Mouse (Mus musculus) forebrain, postnatal 0 days (tissue): ENCODE results near the gene Slc29a2. TPM values are rescaled to one million over a fixed set of nuclear protein-coding genes. Genes with fewer than 3 reads are reported as not detected.

ENCODE experiments used
- ATAC-seq: fragments of 200-750 bp; cut with Nextera tagmentation; 2 replicates; pipeline ENCODE4 v1.8.0; 2017; ENCODE audit warnings: mild to moderate bottlenecking, moderate library complexity
- DNase-seq: peaks from one replicate; pipeline ENCODE4 v3.0.0-alpha.2; 2015
- H3K27ac ChIP-seq: fragments of 300-500 bp; sonication (generic); 2 replicates; pipeline ENCODE4 v1.5.1; 2014; ENCODE audit warnings: low read depth, mild to moderate bottlenecking, antibody characterized with exemption, low read length, moderate library complexity, mixed read lengths
- H3K27me3 ChIP-seq: fragments of 300-500 bp; sonication (generic); 2 replicates; pipeline ENCODE4 v1.6.1; 2014; ENCODE audit warnings: mild to moderate bottlenecking, low read length, mixed read lengths; ENCODE audit not compliant: insufficient read depth
- H3K36me3 ChIP-seq: fragments of 300-500 bp; sonication (generic); 2 replicates; pipeline ENCODE4 v1.6.1; 2014; ENCODE audit warnings: mild to moderate bottlenecking, moderate library complexity; ENCODE audit not compliant: insufficient read depth
- H3K4me1 ChIP-seq: fragments of 300-500 bp; sonication (generic); 2 replicates; pipeline ENCODE4 v1.6.1; 2014; ENCODE audit warnings: antibody characterized with exemption; ENCODE audit not compliant: insufficient read depth
- H3K4me2 ChIP-seq: fragments of 300-500 bp; sonication (generic); 2 replicates; pipeline ENCODE4 v1.6.1; 2014; ENCODE audit warnings: low read depth, mild to moderate bottlenecking, moderate library complexity
- H3K4me3 ChIP-seq: fragments of 300-500 bp; sonication (generic); 2 replicates; pipeline ENCODE4 v1.5.1; 2014; ENCODE audit warnings: low read depth, low read length, mixed read lengths
- H3K9ac ChIP-seq: fragments of 300-500 bp; sonication (generic); 2 replicates; pipeline ENCODE4 v1.6.1; 2014; ENCODE audit warnings: mild to moderate bottlenecking
- H3K9me3 ChIP-seq: fragments of 300-500 bp; sonication (generic); 2 replicates; pipeline ENCODE4 v1.6.1; 2016; ENCODE audit warnings: low read length
- CTCF ChIP-seq: sonication (generic); IDR thresholded peaks from 2 replicates; pipeline ENCODE4 v1.5.1; 2016; ENCODE audit warnings: antibody characterized with exemption, control low read depth, low read depth
- WGBS: fragments of 180-500 bp; shearing (Covaris S2); extraction: QIAGEN DNeasy Blood & Tissue Kit; methylation state at CpG from one replicate; pipeline ENCODE4 v1.1.7; 2014; 5-methylcytosine and 5-hydroxymethylcytosine counted together
- polyA plus RNA-seq: library from polyadenylated mRNA; unstranded; fragments of >200 nt; fragmentation: Nextera tagmentation; extraction: Ambion mirVana; gene quantifications from 2 replicates; pipeline ENCODE4 v1.2.1, GENCODE M21; 2015
- total RNA-seq: library from RNA; depleted of rRNA; stranded (reverse); fragments of >200 nt; gene quantifications from 2 replicates; pipeline ENCODE4 v1.2.3, GENCODE M21; 2014

The Slc29a2 gene
- total and polyA plus RNA-seq, 2 experiments from 2014 or later, result 14.2 to 17.1 TPM

GRCm38 (mm10) chr19:5041588-5041987 lies 17.9 kb downstream of the Slc29a2 start:
- 2% methylated on average over 16 of the region's 16 CpGs for WGBS
- Histone ChIP-seq H3K9me3 (no peaks in the 10 kb centered on the region), H3K9ac (peak overlapping the region; percentile 76), H3K4me2 (peak overlapping the region; percentile 93), H3K27me3 (no peaks in the 10 kb centered on the region), H3K4me3 (peak overlapping the region; percentile 81), H3K36me3 (peaks cover 27% of the 10 kb centered on the region; the same call in 1 of the 2 replicates), H3K27ac (peak overlapping the region; percentile 55; the same call in 1 of the 2 replicates), H3K4me1 (0 out of 2 replicates have a peak, but pooled peaks cover 15% of the 10 kb centered on the region)
- no peak for TF ChIP-seq CTCF
- DNase-seq (no peak), ATAC-seq (0 out of 2 replicates have a peak, but pooled peaks have one; percentile 0)

- Histone ChIP-seq H3K4me2 (no peak overlapping the region), H3K36me3 (peaks cover 52% of the 10 kb centered on the region), H3K27me3 (no peaks in the 10 kb centered on the region), H3K27ac (no peak overlapping the region), H3K9ac (no peak overlapping the region), H3K4me3 (no peak overlapping the region), H3K9me3 (no peaks in the 10 kb centered on the region), H3K4me1 (peaks cover 13% of the 10 kb centered on the region; the same call in 1 of the 2 replicates)
- DNase-seq (no peak), ATAC-seq (no peak)
- no peak for TF ChIP-seq CTCF
- WGBS, result 72% methylated on average over 4 of the region's 4 CpGs
These were observed 21.9 kb downstream of the Slc29a2 start for GRCm38 (mm10) chr19:5045531-5045930.

GRCm38 (mm10) chr19:5048138-5049056 lies 24.7 kb downstream of the Slc29a2 start:
- DNase-seq (no peak), ATAC-seq (no peak)
- WGBS, result 81% methylated on average over 14 of the region's 14 CpGs
- H3K9me3 ChIP-seq, result no peaks in the 10 kb centered on the region
- H3K27me3 ChIP-seq, result no peaks in the 10 kb centered on the region
- no peak overlapping the region for H3K4me3 ChIP-seq
- no peak overlapping the region for H3K9ac ChIP-seq
- TF ChIP-seq CTCF, result peak; percentile 10; the same call in 1 of the 2 replicates
- H3K36me3 ChIP-seq, result peaks cover 45% of the 10 kb centered on the region
- no peak overlapping the region for H3K27ac ChIP-seq
- no peak overlapping the region for H3K4me2 ChIP-seq
- H3K4me1 ChIP-seq, result peaks cover 7% of the 10 kb centered on the region; the same call in 1 of the 2 replicates

GRCm38 (mm10) chr19:5049325-5049724 lies 25.7 kb downstream of the Slc29a2 start:
- peak overlapping the region; percentile 47; the same call in 1 of the 2 replicates for H3K27ac ChIP-seq
- TF ChIP-seq CTCF, result no peak
- peaks cover 7% of the 10 kb centered on the region; the same call in 1 of the 2 replicates for H3K4me1 ChIP-seq
- no peaks in the 10 kb centered on the region for H3K27me3 ChIP-seq
- no peak overlapping the region for H3K4me3 ChIP-seq
- no peak for DNase-seq
- ATAC-seq, result no peak
- H3K9ac ChIP-seq, result no peak overlapping the region
- no peak overlapping the region for H3K4me2 ChIP-seq
- WGBS, result 80% methylated on average over 6 of the region's 6 CpGs
- peaks cover 39% of the 10 kb centered on the region for H3K36me3 ChIP-seq
- H3K9me3 ChIP-seq, result no peaks in the 10 kb centered on the region

- Histone ChIP-seq H3K4me1 (peaks cover 7% of the 10 kb centered on the region; the same call in 1 of the 2 replicates), H3K27ac (peak within 1 kb of the TSS; percentile 47), H3K4me2 (peak within 1 kb of the TSS; percentile 15; the same call in 1 of the 2 replicates), H3K9me3 (no peaks in the 10 kb centered on the region), H3K36me3 (peaks cover 39% of the 10 kb centered on the region), H3K9ac (no peak within 1 kb of the TSS), H3K27me3 (no peaks in the 10 kb centered on the region), H3K4me3 (no peak within 1 kb of the TSS)
- DNase-seq (peak; percentile 82), ATAC-seq (peak; percentile 93)
- WGBS, result 18% methylated on average over 13 of the region's 14 CpGs
- peak; percentile 62 for TF ChIP-seq CTCF
These were observed 26.6 kb downstream of the Slc29a2 start, which contains the start of gene Rin1 for GRCm38 (mm10) chr19:5050047-5050905. TSS of gene Rin1 (plus strand) at chr19:5050481.

GRCm38 (mm10) chr19:5051031-5051430 lies 27.4 kb downstream of the Slc29a2 start:
- Histone ChIP-seq H3K4me3 (no peak overlapping the region), H3K27ac (no peak overlapping the region), H3K27me3 (no peaks in the 10 kb centered on the region), H3K9me3 (no peaks in the 10 kb centered on the region), H3K4me1 (peaks cover 7% of the 10 kb centered on the region; the same call in 1 of the 2 replicates), H3K4me2 (0 out of 2 replicates have a peak overlapping the region, but pooled peaks have one; percentile 1), H3K36me3 (peaks cover 34% of the 10 kb centered on the region), H3K9ac (no peak overlapping the region)
- no peak for ATAC-seq
- DNase-seq, result no peak
- WGBS, result 14% methylated on average over 17 of the region's 17 CpGs
- no peak for TF ChIP-seq CTCF
